12 mouse cellular contexts compared by ENCODE assay signal in the genomic region with DNA sequence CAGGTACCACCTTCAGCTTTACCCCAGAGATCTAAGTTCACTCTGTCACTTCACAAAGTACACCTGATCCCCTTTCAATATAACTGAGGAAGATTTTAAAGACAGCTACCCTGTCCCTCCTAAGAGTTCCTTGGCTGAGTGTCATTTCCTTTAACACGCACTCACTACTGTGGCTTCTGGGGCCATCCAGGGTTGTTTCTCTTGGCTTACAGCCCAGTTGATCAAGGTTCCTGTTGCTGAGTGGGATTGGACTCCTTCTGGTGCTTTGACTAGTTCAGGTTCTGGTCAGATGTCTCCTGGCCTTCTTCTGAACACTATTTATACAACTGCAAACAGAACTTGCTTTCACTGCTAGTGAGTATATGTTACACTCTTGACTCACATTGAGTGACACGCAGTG.
DNase-seq lines count a peak whose midpoint lies in the region; ATAC-seq lines count a peak whose summit lies in the region.
"Had no signal": no experiment of that assay in that cellular context is flagged by ENCODE, and none has a peak within 500 bp of the region (broad histone marks: within the 10 kb centered on the region; RNA-seq: fewer than 3 reads in every experiment).

No protein-coding gene starts in this region.

- H3K9ac ChIP-seq in embryonic facial prominence, embryonic 12.5 days = no peak overlapping the region
- H3K9ac ChIP-seq in kidney, embryonic 15.5 days = no peak overlapping the region
- H3K9ac ChIP-seq in neural tube, embryonic 15.5 days (replicated peaks) = no peak overlapping the region
- H3K9ac ChIP-seq: limb, embryonic 15.5 days had no signal

- H3K9me3 ChIP-seq in embryonic facial prominence, embryonic 12.5 days = no peaks in the 10 kb centered on the region
- H3K9me3 ChIP-seq in kidney, embryonic 15.5 days (replicated peaks) = no peaks in the 10 kb centered on the region
- H3K9me3 ChIP-seq in neural tube, embryonic 15.5 days (replicated peaks) = no peaks in the 10 kb centered on the region
- H3K9me3 ChIP-seq: limb, embryonic 15.5 days had no signal

- H3K36me3 ChIP-seq in embryonic facial prominence, embryonic 12.5 days = no peaks in the 10 kb centered on the region
- H3K36me3 ChIP-seq in kidney, embryonic 15.5 days = no peaks in the 10 kb centered on the region
- H3K36me3 ChIP-seq in neural tube, embryonic 15.5 days = no peaks in the 10 kb centered on the region
- H3K36me3 ChIP-seq: limb, embryonic 15.5 days had no signal

- H3K4me1 ChIP-seq in embryonic facial prominence, embryonic 12.5 days = peaks cover 18% of the 10 kb centered on the region; the same call in 1 of the 2 replicates
- peaks cover 21% of the 10 kb centered on the region for H3K4me1 ChIP-seq in kidney, embryonic 15.5 days
- H3K4me1 ChIP-seq in neural tube, embryonic 15.5 days = peaks cover 4% of the 10 kb centered on the region; the same call in 1 of the 2 replicates

- DNase-seq in lung, postnatal 10 days = peak; percentile 4
- DNase-seq in lung, postnatal 4 days = no peak
- peak; percentile 10 for DNase-seq in telencephalon, adult 2 months (ENCODE audit: low read depth, low spot score)
- DNase-seq in ovary, adult 18-20 months (ENCODE audit: low spot score) = no peak
- DNase-seq: cerebellum, postnatal 14 days; gastrocnemius, postnatal 25 days; thymus, postnatal 25 days had no signal

- H3K4me2 ChIP-seq in embryonic facial prominence, embryonic 12.5 days (replicated peaks) = peak overlapping the region; percentile 24; the same call in 1 of the 2 replicates
- no peak overlapping the region for H3K4me2 ChIP-seq in kidney, embryonic 15.5 days
- H3K4me2 ChIP-seq in neural tube, embryonic 15.5 days = no peak overlapping the region
- H3K4me2 ChIP-seq: limb, embryonic 15.5 days; midbrain, embryonic 11.5 days had no signal

- no peak for ATAC-seq in embryonic facial prominence, embryonic 12.5 days (ENCODE audit: insufficient number of reproducible peaks, insufficient read depth, low FRiP score, low TSS enrichment)
- ATAC-seq in kidney, embryonic 15.5 days (replicated peaks; ENCODE audit: low FRiP score) = no peak
- no peak for ATAC-seq in neural tube, embryonic 15.5 days (ENCODE audit: low FRiP score)

- WGBS in embryonic facial prominence, embryonic 12.5 days = 44% methylated on average over 2 of the region's 2 CpGs
- 38% methylated on average over 2 of the region's 2 CpGs for WGBS in kidney, embryonic 15.5 days
- WGBS in neural tube, embryonic 15.5 days = 82% methylated on average over 2 of the region's 2 CpGs

- H3K4me3 ChIP-seq in embryonic facial prominence, embryonic 12.5 days = no peak overlapping the region
- no peak overlapping the region for H3K4me3 ChIP-seq in kidney, embryonic 15.5 days (replicated peaks)
- H3K4me3 ChIP-seq in neural tube, embryonic 15.5 days (replicated peaks) = no peak overlapping the region
- H3K4me3 ChIP-seq: limb, embryonic 15.5 days had no signal

- no peaks in the 10 kb centered on the region for H3K27me3 ChIP-seq in embryonic facial prominence, embryonic 12.5 days
- no peaks in the 10 kb centered on the region for H3K27me3 ChIP-seq in kidney, embryonic 15.5 days
- H3K27me3 ChIP-seq in neural tube, embryonic 15.5 days (replicated peaks) = no peaks in the 10 kb centered on the region
- H3K27me3 ChIP-seq: limb, embryonic 15.5 days had no signal

- peak overlapping the region; percentile 57; the same call in 1 of the 2 replicates for H3K27ac ChIP-seq in embryonic facial prominence, embryonic 12.5 days
- H3K27ac ChIP-seq in kidney, embryonic 15.5 days = peak overlapping the region; percentile 25; the same call in 1 of the 2 replicates
- no peak overlapping the region for H3K27ac ChIP-seq in neural tube, embryonic 15.5 days (replicated peaks)
- H3K27ac ChIP-seq: limb, embryonic 15.5 days had no signal

Comparison
In these comparisons a context has a peak if more than half of its experiments do, and no peak if none do; other contexts are left out.
1. DNase-seq: peak in lung, postnatal 10 days (single experiment) and telencephalon, adult 2 months (single experiment); none in lung, postnatal 4 days (0 of 2) and ovary, adult 18-20 months (single experiment).